Mouse (Mus musculus): ENCODE measurements at regions not wholly inside any gene's neighbourhood (a gene's known extent, or its start where the extent isn't known, plus 50 kb on each side); places are given as distances from the start of the nearest gene placed in this dataset.

GRCm38 (mm10) chr2:160148936-160149335, 185.0 kb downstream of the Gm826 start:
- no peak overlapping the region for H3K4me3 ChIP-seq (ENCODE audit: low read depth, low read length)
- no peaks in the 10 kb centered on the region for H3K4me1 ChIP-seq (ENCODE audit: control insufficient read depth, low read depth, low read length)
- no peaks in the 10 kb centered on the region for H3K9me3 ChIP-seq (replicated peaks; ENCODE audit: control insufficient read depth, low read length)
- no peak for ATAC-seq (ENCODE audit: low read depth)
- 70% methylated on average over 3 of the region's 3 CpGs for WGBS (ENCODE audit: insufficient replicate concordance)
- H3K4me2 ChIP-seq (ENCODE audit: low read depth, low read length), result no peak overlapping the region
- H3K27me3 ChIP-seq (ENCODE audit: control insufficient read depth, insufficient read depth, low read depth, low read length), result no peaks in the 10 kb centered on the region
- H3K9ac ChIP-seq (ENCODE audit: low read depth, low read length), result no peak overlapping the region
- H3K27ac ChIP-seq (ENCODE audit: low read length), result no peak overlapping the region
- no peaks in the 10 kb centered on the region for H3K36me3 ChIP-seq (ENCODE audit: control insufficient read depth, insufficient read depth)

GRCm38 (mm10) chr2:160148516-160148915, 185.4 kb downstream of the Gm826 start:
- no peak overlapping the region for H3K27ac ChIP-seq (ENCODE audit: low read length)
- no peaks in the 10 kb centered on the region for H3K9me3 ChIP-seq (replicated peaks; ENCODE audit: control insufficient read depth, low read length)
- no peak overlapping the region for H3K4me2 ChIP-seq (ENCODE audit: low read depth, low read length)
- H3K4me3 ChIP-seq (ENCODE audit: low read depth, low read length), result no peak overlapping the region
- H3K9ac ChIP-seq (ENCODE audit: low read depth, low read length), result no peak overlapping the region
- 61% methylated on average over 10 of the region's 10 CpGs for WGBS (ENCODE audit: insufficient replicate concordance)
- no peak for ATAC-seq (ENCODE audit: low read depth)
- no peaks in the 10 kb centered on the region for H3K4me1 ChIP-seq (ENCODE audit: control insufficient read depth, low read depth, low read length)
- H3K27me3 ChIP-seq (ENCODE audit: control insufficient read depth, insufficient read depth, low read depth, low read length), result no peaks in the 10 kb centered on the region
- H3K36me3 ChIP-seq (ENCODE audit: control insufficient read depth, insufficient read depth), result no peaks in the 10 kb centered on the region

GRCm38 (mm10) chr2:160148031-160148430, 185.9 kb downstream of the Gm826 start:
- no peak overlapping the region for H3K27ac ChIP-seq (ENCODE audit: low read length)
- no peak overlapping the region for H3K4me2 ChIP-seq (ENCODE audit: low read depth, low read length)
- WGBS (ENCODE audit: insufficient replicate concordance), result 48% methylated on average over 2 of the region's 2 CpGs
- no peaks in the 10 kb centered on the region for H3K27me3 ChIP-seq (ENCODE audit: control insufficient read depth, insufficient read depth, low read depth, low read length)
- no peaks in the 10 kb centered on the region for H3K9me3 ChIP-seq (replicated peaks; ENCODE audit: control insufficient read depth, low read length)
- no peak overlapping the region for H3K9ac ChIP-seq (ENCODE audit: low read depth, low read length)
- no peak for ATAC-seq (ENCODE audit: low read depth)
- no peak overlapping the region for H3K4me3 ChIP-seq (ENCODE audit: low read depth, low read length)
- no peaks in the 10 kb centered on the region for H3K36me3 ChIP-seq (ENCODE audit: control insufficient read depth, insufficient read depth)
- no peaks in the 10 kb centered on the region for H3K4me1 ChIP-seq (ENCODE audit: control insufficient read depth, low read depth, low read length)

- H3K9me3 ChIP-seq (replicated peaks; ENCODE audit: control insufficient read depth, low read length), result no peaks in the 10 kb centered on the region
Measured at GRCm38 (mm10) chr2:160140166-160140740, 193.7 kb downstream of the Gm826 start.

GRCm38 (mm10) chr2:160138091-160138490, 195.9 kb downstream of the Gm826 start:
- no peak overlapping the region for H3K9ac ChIP-seq (ENCODE audit: low read depth, low read length)
- no peak for ATAC-seq (ENCODE audit: low read depth)
- no peaks in the 10 kb centered on the region for H3K27me3 ChIP-seq (ENCODE audit: control insufficient read depth, insufficient read depth, low read depth, low read length)
- no peaks in the 10 kb centered on the region for H3K4me1 ChIP-seq (ENCODE audit: control insufficient read depth, low read depth, low read length)
- no peak overlapping the region for H3K4me2 ChIP-seq (ENCODE audit: low read depth, low read length)
- H3K27ac ChIP-seq (ENCODE audit: low read length), result no peak overlapping the region
- no peak overlapping the region for H3K4me3 ChIP-seq (ENCODE audit: low read depth, low read length)
- H3K36me3 ChIP-seq (ENCODE audit: control insufficient read depth, insufficient read depth), result no peaks in the 10 kb centered on the region
- WGBS (ENCODE audit: insufficient replicate concordance), result 61% methylated on average over 2 of the region's 2 CpGs
- no peaks in the 10 kb centered on the region for H3K9me3 ChIP-seq (replicated peaks; ENCODE audit: control insufficient read depth, low read length)

More at GRCm38 (mm10) chr2:160140166-160140740, 193.7 kb downstream of the Gm826 start:
- H3K4me2 ChIP-seq (ENCODE audit: low read depth, low read length), result no peak overlapping the region
- no peak overlapping the region for H3K27ac ChIP-seq (ENCODE audit: low read length)
- no peak for ATAC-seq (ENCODE audit: low read depth)
- no peak overlapping the region for H3K9ac ChIP-seq (ENCODE audit: low read depth, low read length)
- H3K36me3 ChIP-seq (ENCODE audit: control insufficient read depth, insufficient read depth), result no peaks in the 10 kb centered on the region
- WGBS (ENCODE audit: insufficient replicate concordance), result 52% methylated on average over 4 of the region's 4 CpGs
- no peaks in the 10 kb centered on the region for H3K27me3 ChIP-seq (ENCODE audit: control insufficient read depth, insufficient read depth, low read depth, low read length)
- H3K4me1 ChIP-seq (ENCODE audit: control insufficient read depth, low read depth, low read length), result no peaks in the 10 kb centered on the region
- H3K4me3 ChIP-seq (ENCODE audit: low read depth, low read length), result no peak overlapping the region

- H3K9me3 ChIP-seq (replicated peaks; ENCODE audit: control insufficient read depth, low read length), result no peaks in the 10 kb centered on the region
- 31% methylated on average over 2 of the region's 2 CpGs for WGBS (ENCODE audit: insufficient replicate concordance)
- H3K4me3 ChIP-seq (ENCODE audit: low read depth, low read length), result no peak overlapping the region
- no peaks in the 10 kb centered on the region for H3K4me1 ChIP-seq (ENCODE audit: control insufficient read depth, low read depth, low read length)
- H3K27ac ChIP-seq (ENCODE audit: low read length), result no peak overlapping the region
- ATAC-seq (ENCODE audit: low read depth), result no peak
- no peaks in the 10 kb centered on the region for H3K27me3 ChIP-seq (ENCODE audit: control insufficient read depth, insufficient read depth, low read depth, low read length)
- H3K36me3 ChIP-seq (ENCODE audit: control insufficient read depth, insufficient read depth), result no peaks in the 10 kb centered on the region
- H3K4me2 ChIP-seq (ENCODE audit: low read depth, low read length), result no peak overlapping the region
- H3K9ac ChIP-seq (ENCODE audit: low read depth, low read length), result no peak overlapping the region
Measured at GRCm38 (mm10) chr2:160131797-160132196, 202.2 kb downstream of the Gm826 start.

GRCm38 (mm10) chr2:160131386-160131785, 202.6 kb downstream of the Gm826 start:
- no peak overlapping the region for H3K27ac ChIP-seq (ENCODE audit: low read length)
- no peak overlapping the region for H3K9ac ChIP-seq (ENCODE audit: low read depth, low read length)
- no peaks in the 10 kb centered on the region for H3K9me3 ChIP-seq (replicated peaks; ENCODE audit: control insufficient read depth, low read length)
- H3K4me3 ChIP-seq (ENCODE audit: low read depth, low read length), result no peak overlapping the region
- no peaks in the 10 kb centered on the region for H3K27me3 ChIP-seq (ENCODE audit: control insufficient read depth, insufficient read depth, low read depth, low read length)
- H3K36me3 ChIP-seq (ENCODE audit: control insufficient read depth, insufficient read depth), result no peaks in the 10 kb centered on the region
- WGBS (ENCODE audit: insufficient replicate concordance), result 49% methylated on average over 2 of the region's 2 CpGs
- no peak for ATAC-seq (ENCODE audit: low read depth)
- no peaks in the 10 kb centered on the region for H3K4me1 ChIP-seq (ENCODE audit: control insufficient read depth, low read depth, low read length)
- H3K4me2 ChIP-seq (ENCODE audit: low read depth, low read length), result no peak overlapping the region

- Histone ChIP-seq H3K9ac (ENCODE audit: low read depth, low read length) (no peak overlapping the region), H3K4me1 (ENCODE audit: control insufficient read depth, low read depth, low read length) (no peaks in the 10 kb centered on the region), H3K27ac (ENCODE audit: low read length) (no peak overlapping the region), H3K36me3 (ENCODE audit: control insufficient read depth, insufficient read depth) (no peaks in the 10 kb centered on the region), H3K27me3 (ENCODE audit: control insufficient read depth, insufficient read depth, low read depth, low read length) (no peaks in the 10 kb centered on the region), H3K4me3 (ENCODE audit: low read depth, low read length) (no peak overlapping the region), H3K4me2 (ENCODE audit: low read depth, low read length) (no peak overlapping the region), H3K9me3 (replicated peaks; ENCODE audit: control insufficient read depth, low read length) (no peaks in the 10 kb centered on the region)
- ATAC-seq (ENCODE audit: low read depth), result no peak
Measured at GRCm38 (mm10) chr2:160117148-160117547, 216.8 kb downstream of the Gm826 start.

GRCm38 (mm10) chr2:160111176-160111692, 222.7 kb downstream of the Gm826 start:
- H3K9ac ChIP-seq (ENCODE audit: low read depth, low read length), result no peak overlapping the region
- no peak overlapping the region for H3K27ac ChIP-seq (ENCODE audit: low read length)
- no peak overlapping the region for H3K4me2 ChIP-seq (ENCODE audit: low read depth, low read length)
- no peaks in the 10 kb centered on the region for H3K27me3 ChIP-seq (ENCODE audit: control insufficient read depth, insufficient read depth, low read depth, low read length)
- H3K9me3 ChIP-seq (replicated peaks; ENCODE audit: control insufficient read depth, low read length), result no peaks in the 10 kb centered on the region
- no peaks in the 10 kb centered on the region for H3K36me3 ChIP-seq (ENCODE audit: control insufficient read depth, insufficient read depth)
- no peak overlapping the region for H3K4me3 ChIP-seq (ENCODE audit: low read depth, low read length)
- no peak for ATAC-seq (ENCODE audit: low read depth)
- H3K4me1 ChIP-seq (ENCODE audit: control insufficient read depth, low read depth, low read length), result no peaks in the 10 kb centered on the region
